Mouse (Mus musculus): Measurements from ENCODE around the gene Stmn1. TPM values are rescaled to one million over a fixed set of nuclear protein-coding genes. Genes with fewer than 3 reads are reported as not detected.

Gene Stmn1
- polyA plus RNA-seq, 1 experiment: 17.1 TPM

GRCm38 (mm10) chr4:134436659-134437058 lies 31.5 kb upstream of the Stmn1 start:
- H3K4me3 ChIP-seq (ENCODE audit: extremely low read depth, insufficient read depth, insufficient read length): no peak overlapping the region
- H3K27ac ChIP-seq (ENCODE audit: insufficient read depth, low read length): no peak overlapping the region
- TF ChIP-seq CTCF (IDR thresholded peaks at IDR 0.05; ENCODE audit: extremely low read depth, insufficient read depth, insufficient read length, insufficient replicate concordance): no peak
- TF ChIP-seq POLR2A (IDR thresholded peaks at IDR 0.05; ENCODE audit: low read depth, low read length): no peak

GRCm38 (mm10) chr4:134439119-134439518 lies 29.0 kb upstream of the Stmn1 start:
- Histone ChIP-seq H3K4me1 (ENCODE audit: control insufficient read depth, insufficient read depth, insufficient read length) (no peaks in the 10 kb centered on the region), H3K27me3 (ENCODE audit: control insufficient read depth, insufficient read depth, low read length) (no peaks in the 10 kb centered on the region), H3K36me3 (ENCODE audit: control insufficient read depth, insufficient read depth, low read length) (no peaks in the 10 kb centered on the region), H3K4me3 (ENCODE audit: extremely low read depth, insufficient read depth, insufficient read length) (no peak overlapping the region), H3K27ac (ENCODE audit: insufficient read depth, low read length) (no peak overlapping the region)
- WGBS: 82% methylated on average over 3 of the region's 3 CpGs
- no peak for DNase-seq (ENCODE audit: low read depth in 1 of 2, low spot score in 2 of 2)
- no peak for TF ChIP-seq POLR2A (IDR thresholded peaks at IDR 0.05; ENCODE audit: low read depth, low read length)
- no peak for TF ChIP-seq CTCF (IDR thresholded peaks at IDR 0.05; ENCODE audit: extremely low read depth, insufficient read depth, insufficient read length, insufficient replicate concordance)

More at GRCm38 (mm10) chr4:134436659-134437058, 31.5 kb upstream of the Stmn1 start:
- Histone ChIP-seq H3K36me3 (ENCODE audit: control insufficient read depth, insufficient read depth, low read length) (no peaks in the 10 kb centered on the region), H3K27me3 (ENCODE audit: control insufficient read depth, insufficient read depth, low read length) (no peaks in the 10 kb centered on the region), H3K4me1 (ENCODE audit: control insufficient read depth, insufficient read depth, insufficient read length) (no peaks in the 10 kb centered on the region)
- WGBS: 78% methylated on average over 10 of the region's 10 CpGs
- DNase-seq (ENCODE audit: low read depth in 1 of 2, low spot score in 2 of 2): no peak

DNA sequence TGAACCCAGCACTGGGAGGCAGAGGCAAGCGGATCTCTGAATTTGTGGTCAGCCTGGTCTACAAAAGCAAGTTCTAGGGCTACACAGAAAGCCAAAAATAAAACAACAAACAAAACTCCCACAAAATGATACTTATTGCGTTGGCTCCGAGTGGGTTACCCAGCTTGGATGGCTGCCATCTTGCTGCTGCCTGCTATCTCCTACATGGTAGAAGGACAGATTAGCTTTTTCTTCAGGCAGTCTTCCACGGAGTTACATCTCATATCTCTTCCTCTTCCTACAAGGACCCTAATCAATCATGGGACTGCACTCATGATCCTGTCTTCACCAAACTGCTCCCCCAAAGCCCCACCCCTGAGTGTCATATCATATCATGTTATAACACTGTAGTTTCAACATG lies 28.2 kb upstream of the Stmn1 start:
- H3K4me1 ChIP-seq (ENCODE audit: control insufficient read depth, insufficient read depth, insufficient read length): no peaks in the 10 kb centered on the region
- H3K36me3 ChIP-seq (ENCODE audit: control insufficient read depth, insufficient read depth, low read length): no peaks in the 10 kb centered on the region
- no peaks in the 10 kb centered on the region; the same call in 1 of the 2 replicates for H3K27me3 ChIP-seq (ENCODE audit: control insufficient read depth, insufficient read depth, low read length)
- TF ChIP-seq POLR2A (IDR thresholded peaks at IDR 0.05; ENCODE audit: low read depth, low read length) (no peak), CTCF (IDR thresholded peaks at IDR 0.05; ENCODE audit: extremely low read depth, insufficient read depth, insufficient read length, insufficient replicate concordance) (no peak)
- no peak overlapping the region for H3K4me3 ChIP-seq (ENCODE audit: extremely low read depth, insufficient read depth, insufficient read length)
- WGBS: 84% methylated on average over 4 of the region's 4 CpGs
- no peak for DNase-seq (ENCODE audit: low read depth in 1 of 2, low spot score in 2 of 2)
- H3K27ac ChIP-seq (ENCODE audit: insufficient read depth, low read length): no peak overlapping the region

DNA sequence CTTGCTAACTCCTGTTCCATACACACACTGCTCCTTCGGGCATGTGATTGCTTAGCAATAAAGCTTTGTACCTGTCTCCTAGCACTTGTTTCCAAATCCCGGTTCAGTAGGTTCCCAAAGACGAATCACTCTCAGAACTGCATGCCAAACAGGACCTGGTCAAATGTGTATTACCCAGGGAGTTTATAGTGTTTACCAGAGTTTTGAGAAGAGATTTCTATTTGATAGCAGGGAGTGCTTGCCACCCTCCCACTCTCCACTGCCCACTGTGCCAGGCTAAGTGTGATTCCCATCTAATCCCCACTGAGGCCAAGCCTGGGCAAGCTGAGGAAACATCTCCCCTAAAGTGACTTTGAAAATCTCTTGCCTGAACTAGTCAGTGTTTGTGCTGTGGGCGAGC lies 25.9 kb upstream of the Stmn1 start:
- 86% methylated on average over 4 of the region's 4 CpGs for WGBS
- Histone ChIP-seq H3K4me3 (ENCODE audit: extremely low read depth, insufficient read depth, insufficient read length) (no peak overlapping the region), H3K36me3 (ENCODE audit: control insufficient read depth, insufficient read depth, low read length) (no peaks in the 10 kb centered on the region), H3K27me3 (ENCODE audit: control insufficient read depth, insufficient read depth, low read length) (no peaks in the 10 kb centered on the region; the same call in 1 of the 2 replicates), H3K4me1 (ENCODE audit: control insufficient read depth, insufficient read depth, insufficient read length) (no peaks in the 10 kb centered on the region), H3K27ac (ENCODE audit: insufficient read depth, low read length) (no peak overlapping the region)
- no peak for DNase-seq (ENCODE audit: low read depth in 1 of 2, low spot score in 2 of 2)
- TF ChIP-seq CTCF (IDR thresholded peaks at IDR 0.05; ENCODE audit: extremely low read depth, insufficient read depth, insufficient read length, insufficient replicate concordance): no peak
- TF ChIP-seq POLR2A (IDR thresholded peaks at IDR 0.05; ENCODE audit: low read depth, low read length): no peak

- no peak for TF ChIP-seq CTCF (IDR thresholded peaks at IDR 0.05; ENCODE audit: extremely low read depth, insufficient read depth, insufficient read length, insufficient replicate concordance)
- TF ChIP-seq POLR2A (IDR thresholded peaks at IDR 0.05; ENCODE audit: low read depth, low read length): no peak
- DNase-seq (ENCODE audit: low read depth in 1 of 2, low spot score in 2 of 2): no peak
- no peak overlapping the region for H3K27ac ChIP-seq (ENCODE audit: insufficient read depth, low read length)
- H3K27me3 ChIP-seq (ENCODE audit: control insufficient read depth, insufficient read depth, low read length): no peaks in the 10 kb centered on the region; the same call in 1 of the 2 replicates
- no peak overlapping the region for H3K4me3 ChIP-seq (ENCODE audit: extremely low read depth, insufficient read depth, insufficient read length)
- no peaks in the 10 kb centered on the region for H3K4me1 ChIP-seq (ENCODE audit: control insufficient read depth, insufficient read depth, insufficient read length)
- no peaks in the 10 kb centered on the region for H3K36me3 ChIP-seq (ENCODE audit: control insufficient read depth, insufficient read depth, low read length)
- WGBS: 78% methylated on average over 7 of the region's 7 CpGs
Measured at GRCm38 (mm10) chr4:134443589-134443988, 24.5 kb upstream of the Stmn1 start.

DNA sequence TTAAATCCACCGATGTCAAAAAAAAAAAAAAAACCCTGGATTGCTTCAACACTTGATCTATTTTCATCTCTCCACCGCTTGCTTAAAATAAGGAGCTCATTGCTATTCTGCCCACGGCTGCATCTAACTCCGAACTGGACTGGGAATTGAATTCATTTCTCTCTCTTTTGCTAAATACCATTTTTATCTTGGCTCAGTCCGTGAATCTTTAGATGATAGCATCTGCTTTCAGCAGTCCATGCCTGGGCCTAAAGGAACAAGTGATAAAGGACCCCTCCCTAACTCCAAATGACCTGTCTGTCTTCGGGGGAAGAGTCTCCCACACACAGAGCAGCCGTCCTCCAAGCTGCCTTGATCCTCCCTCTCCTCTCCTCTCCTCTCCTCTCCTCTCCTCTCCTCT lies 23.2 kb upstream of the Stmn1 start:
- H3K36me3 ChIP-seq (ENCODE audit: control insufficient read depth, insufficient read depth, low read length): no peaks in the 10 kb centered on the region
- no peak overlapping the region for H3K4me3 ChIP-seq (ENCODE audit: extremely low read depth, insufficient read depth, insufficient read length)
- no peak overlapping the region for H3K27ac ChIP-seq (ENCODE audit: insufficient read depth, low read length)
- WGBS: 82% methylated on average over 7 of the region's 7 CpGs
- TF ChIP-seq POLR2A (IDR thresholded peaks at IDR 0.05; ENCODE audit: low read depth, low read length) (no peak), CTCF (IDR thresholded peaks at IDR 0.05; ENCODE audit: extremely low read depth, insufficient read depth, insufficient read length, insufficient replicate concordance) (no peak)
- H3K27me3 ChIP-seq (ENCODE audit: control insufficient read depth, insufficient read depth, low read length): no peaks in the 10 kb centered on the region; the same call in 1 of the 2 replicates
- H3K4me1 ChIP-seq (ENCODE audit: control insufficient read depth, insufficient read depth, insufficient read length): no peaks in the 10 kb centered on the region
- DNase-seq (ENCODE audit: low read depth in 1 of 2, low spot score in 2 of 2): no peak

DNA sequence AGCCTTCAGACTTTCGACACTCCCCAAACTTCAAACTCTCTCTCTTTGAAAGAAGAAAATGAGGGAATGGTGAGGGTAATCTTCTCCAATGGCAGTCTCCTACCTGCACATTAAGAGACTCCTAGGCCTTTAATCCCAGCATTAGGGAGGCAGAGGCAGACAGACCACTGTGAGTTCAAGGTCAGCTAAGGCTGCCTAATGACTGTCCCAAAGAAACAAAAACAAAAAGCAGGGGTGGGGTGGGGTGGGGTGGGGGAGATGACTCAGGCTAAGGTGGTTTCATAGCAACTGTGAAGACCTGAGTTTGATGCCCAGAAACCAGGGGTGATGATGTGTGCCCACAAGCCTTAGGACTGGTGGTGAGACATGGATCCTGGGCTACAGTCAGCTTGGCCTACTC lies 22.6 kb upstream of the Stmn1 start:
- no peak for DNase-seq (ENCODE audit: low read depth in 1 of 2, low spot score in 2 of 2)
- no peak overlapping the region for H3K4me3 ChIP-seq (ENCODE audit: extremely low read depth, insufficient read depth, insufficient read length)
- TF ChIP-seq CTCF (IDR thresholded peaks at IDR 0.05; ENCODE audit: extremely low read depth, insufficient read depth, insufficient read length, insufficient replicate concordance) (no peak), POLR2A (IDR thresholded peaks at IDR 0.05; ENCODE audit: low read depth, low read length) (no peak)
- no peaks in the 10 kb centered on the region; the same call in 1 of the 2 replicates for H3K27me3 ChIP-seq (ENCODE audit: control insufficient read depth, insufficient read depth, low read length)
- H3K4me1 ChIP-seq (ENCODE audit: control insufficient read depth, insufficient read depth, insufficient read length): no peaks in the 10 kb centered on the region
- H3K27ac ChIP-seq (ENCODE audit: insufficient read depth, low read length): no peak overlapping the region
- WGBS: 81% methylated on average over 1 of the region's 1 CpGs
- no peaks in the 10 kb centered on the region for H3K36me3 ChIP-seq (ENCODE audit: control insufficient read depth, insufficient read depth, low read length)

Measured in spleen, adult 2 months (tissue).